Mouse (Mus musculus): ENCODE measurements around the gene Tcl1b5. TPM values are rescaled to one million over a fixed set of nuclear protein-coding genes. Genes with fewer than 3 reads are reported as not detected.
A peak's percentile ranks its signal among the peaks of the same experiment; 100 is the strongest.
"Not testable (repeated sequence)": the region's sequence is repeated elsewhere in the genome, so short reads cannot be mapped to it uniquely, and the experiment has no call there.

The Tcl1b5 gene
- polyA plus RNA-seq, 1 experiment from 2014 or later, result not detected

- Histone ChIP-seq H3K4me3 (no peak overlapping the region), H3K36me3 (no peaks in the 10 kb centered on the region), H3K27ac (no peak overlapping the region), H3K27me3 (ENCODE audit: low read depth, poor library complexity, severe bottlenecking) (no peaks in the 10 kb centered on the region), H3K4me1 (no peaks in the 10 kb centered on the region), H3K9me3 (replicated peaks) (no peaks in the 10 kb centered on the region)
- WGBS, result 83% methylated on average over 2 of the region's 2 CpGs
- no peak for DNase-seq (ENCODE audit: low spot score)
Measured at GRCm38 (mm10) chr12:105173366-105173765, 2.8 kb upstream of the Tcl1b5 start.

GRCm38 (mm10) chr12:105174318-105174717 lies 1.8 kb upstream of the Tcl1b5 start:
- H3K27me3 ChIP-seq (ENCODE audit: low read depth, poor library complexity, severe bottlenecking); H3K36me3 ChIP-seq; H3K27ac ChIP-seq; H3K9me3 ChIP-seq (replicated peaks); H3K4me1 ChIP-seq; H3K4me3 ChIP-seq: not testable (repeated sequence)
- DNase-seq (ENCODE audit: low spot score), result peak; percentile 35
- WGBS, result 29% methylated on average over 2 of the region's 2 CpGs

GRCm38 (mm10) chr12:105181040-105181644 lies 5.0 kb downstream of the Tcl1b5 start:
- H3K9me3 ChIP-seq (replicated peaks); H3K27me3 ChIP-seq (ENCODE audit: low read depth, poor library complexity, severe bottlenecking); H3K4me3 ChIP-seq; H3K4me1 ChIP-seq; H3K36me3 ChIP-seq; H3K27ac ChIP-seq; DNase-seq (ENCODE audit: low spot score): not testable (repeated sequence)
- 74% methylated on average over 4 of the region's 4 CpGs for WGBS

- not testable (repeated sequence) for DNase-seq (ENCODE audit: low spot score); H3K4me1 ChIP-seq; H3K4me3 ChIP-seq; H3K27me3 ChIP-seq (ENCODE audit: low read depth, poor library complexity, severe bottlenecking); H3K36me3 ChIP-seq; H3K9me3 ChIP-seq (replicated peaks); H3K27ac ChIP-seq
- WGBS, result 49% methylated on average over 2 of the region's 2 CpGs
Measured at GRCm38 (mm10) chr12:105188980-105189379, 12.8 kb downstream of the Tcl1b5 start.

GRCm38 (mm10) chr12:105190743-105191142 lies 14.6 kb downstream of the Tcl1b5 start, which contains the start of gene Tcl1b3:
Gene Tcl1b3 (plus strand): TSS chr12:105191043.
- not testable (repeated sequence) for H3K36me3 ChIP-seq; DNase-seq (ENCODE audit: low spot score); H3K4me3 ChIP-seq; H3K27me3 ChIP-seq (ENCODE audit: low read depth, poor library complexity, severe bottlenecking); H3K4me1 ChIP-seq; H3K9me3 ChIP-seq (replicated peaks); H3K27ac ChIP-seq
- 93% methylated on average over 6 of the region's 6 CpGs for WGBS

DNA sequence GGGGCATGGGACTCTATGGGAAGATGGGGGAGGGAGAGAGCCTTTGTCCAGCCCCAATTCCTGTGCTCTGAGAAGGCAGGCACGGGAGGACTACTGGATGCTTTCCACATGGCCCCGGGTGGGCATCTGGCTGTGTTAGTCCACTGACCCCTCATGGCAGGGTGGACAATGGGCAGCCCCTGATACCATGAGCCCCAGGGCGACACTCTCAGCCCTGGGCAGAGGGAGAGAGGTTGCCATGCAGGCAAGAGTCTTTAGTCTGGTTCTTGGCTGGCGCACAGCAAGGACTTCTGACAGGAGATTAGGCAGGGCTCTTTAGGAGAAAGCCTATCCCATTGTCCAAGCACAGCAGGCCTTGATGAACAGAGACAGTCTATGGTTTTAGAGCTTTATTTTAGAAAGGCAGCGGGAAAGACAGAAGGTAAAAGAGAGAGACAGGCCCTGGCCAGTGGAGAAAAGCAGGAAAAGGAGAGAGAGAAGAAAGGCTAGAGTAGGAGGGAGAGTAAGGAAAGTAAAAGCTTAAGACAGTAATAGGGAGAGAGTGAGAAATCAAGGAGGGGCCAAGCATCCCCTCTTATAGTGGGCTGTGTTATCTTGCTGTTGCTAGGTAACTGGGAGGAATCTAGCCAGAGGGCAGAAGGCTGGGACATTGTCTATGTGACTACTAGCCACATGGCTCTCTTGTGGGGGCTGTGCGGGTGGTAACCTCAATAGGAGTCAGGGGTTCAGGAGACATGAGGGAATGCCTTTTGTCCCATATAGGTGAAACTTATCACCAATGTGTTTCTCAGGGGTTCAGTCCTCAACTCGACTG lies 23.7 kb downstream of the Tcl1b5 start:
- not testable (repeated sequence) for H3K36me3 ChIP-seq; H3K27ac ChIP-seq; H3K4me3 ChIP-seq; DNase-seq (ENCODE audit: low spot score); H3K27me3 ChIP-seq (ENCODE audit: low read depth, poor library complexity, severe bottlenecking); H3K4me1 ChIP-seq; H3K9me3 ChIP-seq (replicated peaks)
- 77% methylated on average over 7 of the region's 7 CpGs for WGBS

DNA sequence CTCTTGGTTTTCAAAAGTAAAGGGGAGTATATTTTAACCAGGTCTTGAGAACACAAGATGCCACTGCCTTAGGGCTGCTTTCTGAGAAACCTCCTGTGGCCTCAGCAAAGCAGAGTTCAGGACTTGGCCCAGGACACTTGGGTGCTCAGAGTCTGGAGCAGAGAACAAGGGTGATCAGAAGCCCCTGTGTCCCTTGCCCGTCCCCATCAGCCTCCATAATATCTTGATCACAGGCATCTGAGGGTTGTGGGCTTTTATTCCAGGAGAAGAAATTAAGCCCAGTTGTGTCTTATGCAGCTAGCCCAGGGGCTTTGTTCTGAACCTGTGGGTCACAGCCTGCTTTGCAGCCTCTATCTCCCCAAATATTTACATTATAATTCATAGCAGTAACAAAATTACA lies 25.5 kb downstream of the Tcl1b5 start, which contains the start of gene Tcl1b4:
TSS of gene Tcl1b4 (plus strand) at position 301 of the 400 bp plus-strand sequence.
- 86% methylated on average over 1 of the region's 1 CpGs for WGBS
- DNase-seq (ENCODE audit: low spot score); H3K27ac ChIP-seq; H3K9me3 ChIP-seq (replicated peaks); H3K4me1 ChIP-seq; H3K27me3 ChIP-seq (ENCODE audit: low read depth, poor library complexity, severe bottlenecking); H3K36me3 ChIP-seq; H3K4me3 ChIP-seq: not testable (repeated sequence)

DNA sequence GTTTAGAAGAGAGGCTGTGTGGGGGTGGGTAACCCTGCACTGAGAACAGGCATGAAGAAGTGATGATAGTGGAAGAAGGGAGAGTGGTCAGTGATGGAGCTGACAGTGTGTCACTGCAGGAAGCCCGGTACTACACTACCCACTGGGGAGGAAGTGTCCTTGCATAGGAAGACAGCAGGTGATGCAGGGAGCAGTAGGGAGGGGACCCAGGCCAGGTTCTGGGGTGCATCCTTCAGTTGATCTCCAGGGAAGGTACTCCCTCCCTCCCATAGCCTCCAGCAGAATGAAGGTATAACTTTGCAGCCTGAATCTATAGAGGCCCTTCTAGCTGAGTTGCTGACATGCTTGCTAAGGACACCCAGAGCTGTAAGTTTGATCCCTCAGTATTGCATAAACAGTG lies 30.9 kb downstream of the Tcl1b5 start:
- Histone ChIP-seq H3K4me3 (no peak overlapping the region), H3K27me3 (ENCODE audit: low read depth, poor library complexity, severe bottlenecking) (no peaks in the 10 kb centered on the region), H3K4me1 (no peaks in the 10 kb centered on the region), H3K36me3 (no peaks in the 10 kb centered on the region), H3K27ac (no peak overlapping the region), H3K9me3 (replicated peaks) (no peaks in the 10 kb centered on the region)
- 89% methylated on average over 1 of the region's 1 CpGs for whole genome bisulfite sequencing
- no peak for DNase-seq (ENCODE audit: low spot score)

- no peaks in the 10 kb centered on the region for H3K4me1 ChIP-seq
- WGBS, result 88% methylated on average over 1 of the region's 1 CpGs
- H3K27me3 ChIP-seq (ENCODE audit: low read depth, poor library complexity, severe bottlenecking), result no peaks in the 10 kb centered on the region
- no peaks in the 10 kb centered on the region for H3K9me3 ChIP-seq (replicated peaks)
- H3K4me3 ChIP-seq, result no peak overlapping the region
- H3K36me3 ChIP-seq, result no peaks in the 10 kb centered on the region
- H3K27ac ChIP-seq, result no peak overlapping the region
- DNase-seq (ENCODE audit: low spot score), result no peak
Measured at GRCm38 (mm10) chr12:105208441-105208840, 32.3 kb downstream of the Tcl1b5 start.

DNA sequence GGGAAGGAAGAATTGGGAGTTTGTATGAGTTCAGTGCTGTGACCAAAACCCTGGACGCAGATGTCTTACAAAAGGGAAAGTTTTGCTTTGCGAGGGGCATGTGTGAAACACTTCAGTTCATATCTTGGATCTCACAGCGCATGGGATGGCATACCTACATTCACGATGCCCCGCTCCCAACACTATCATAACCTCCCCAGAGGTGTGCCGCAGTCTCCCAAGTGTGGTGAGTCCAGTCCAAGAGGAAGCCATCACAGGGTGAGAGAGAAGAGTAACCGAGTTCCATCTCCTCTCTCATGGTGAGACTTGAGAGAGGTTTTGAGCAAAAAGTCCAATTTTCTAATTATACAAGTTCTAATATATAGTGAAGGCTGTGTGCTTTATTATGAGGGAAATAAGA lies 33.1 kb downstream of the Tcl1b5 start:
- DNase-seq (ENCODE audit: low spot score), result no peak
- Histone ChIP-seq H3K27ac (no peak overlapping the region), H3K4me1 (no peaks in the 10 kb centered on the region), H3K27me3 (ENCODE audit: low read depth, poor library complexity, severe bottlenecking) (no peaks in the 10 kb centered on the region), H3K36me3 (no peaks in the 10 kb centered on the region), H3K4me3 (no peak overlapping the region), H3K9me3 (replicated peaks) (no peaks in the 10 kb centered on the region)
- 94% methylated on average over 7 of the region's 7 CpGs for WGBS

GRCm38 (mm10) chr12:105217101-105217760 lies 41.1 kb downstream of the Tcl1b5 start:
- no peak overlapping the region for H3K27ac ChIP-seq
- no peaks in the 10 kb centered on the region for H3K27me3 ChIP-seq (ENCODE audit: low read depth, poor library complexity, severe bottlenecking)
- H3K4me3 ChIP-seq, result no peak overlapping the region
- H3K9me3 ChIP-seq (replicated peaks), result no peaks in the 10 kb centered on the region
- no peaks in the 10 kb centered on the region for H3K4me1 ChIP-seq
- DNase-seq (ENCODE audit: low spot score), result no peak
- H3K36me3 ChIP-seq, result no peaks in the 10 kb centered on the region
- WGBS, result 92% methylated on average over 7 of the region's 7 CpGs

DNA sequence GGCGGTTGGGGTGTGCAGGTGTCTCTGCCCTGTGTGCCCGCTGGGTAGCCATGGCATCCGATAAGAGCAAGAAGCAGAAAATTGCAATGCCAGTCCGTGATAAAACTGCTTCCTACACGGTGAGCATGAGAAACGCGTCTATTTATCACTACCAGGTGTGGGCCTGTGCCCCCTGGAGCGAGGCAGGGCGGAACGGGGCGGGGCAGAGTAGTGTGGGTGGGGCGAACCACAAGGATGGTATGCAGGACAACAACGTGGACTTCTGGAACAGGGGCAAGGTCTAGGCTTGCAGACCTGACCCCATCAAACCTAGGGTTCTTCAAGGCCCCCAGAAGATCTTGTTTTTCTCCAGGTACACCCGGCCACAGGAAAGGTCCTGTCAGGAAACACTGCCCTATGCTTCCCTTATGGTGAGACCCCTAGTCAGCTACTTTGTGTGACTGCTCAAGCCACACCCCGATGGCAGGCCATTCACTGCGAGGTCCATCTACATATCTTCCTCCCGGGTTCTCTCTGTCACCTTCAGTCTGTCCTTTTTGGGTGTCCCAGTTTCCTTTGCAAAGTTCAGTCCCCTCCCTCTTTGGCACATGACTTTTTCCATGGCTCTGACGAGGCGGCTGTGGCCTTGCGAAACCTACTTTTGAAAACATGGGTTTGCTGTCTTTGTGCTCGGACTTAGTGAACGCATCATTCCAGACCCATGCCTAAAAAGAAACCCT lies 46.6 kb downstream of the Tcl1b5 start, which contains the start of gene Tcl1:
TSS of gene Tcl1 (minus strand) at position 193 of the 719 bp plus-strand sequence.
- Histone ChIP-seq H3K27ac (no peak within 1 kb of the TSS), H3K9me3 (replicated peaks) (no peaks in the 10 kb centered on the region), H3K4me1 (no peaks in the 10 kb centered on the region), H3K36me3 (no peaks in the 10 kb centered on the region), H3K27me3 (ENCODE audit: low read depth, poor library complexity, severe bottlenecking) (no peaks in the 10 kb centered on the region), H3K4me3 (no peak within 1 kb of the TSS)
- 92% methylated on average over 22 of the region's 22 CpGs for whole genome bisulfite sequencing
- DNase-seq (ENCODE audit: low spot score), result no peak
